Mouse (Mus musculus) heart, postnatal 14 days (tissue): ENCODE measurements around the gene Ugt1a6b. TPM values are rescaled to one million over a fixed set of nuclear protein-coding genes. Genes with fewer than 3 reads are reported as not detected.

Source experiments
- DNase-seq, 2 experiments: peaks; one replicate each; pipeline ENCODE4 v3.0.0; 2021 to 2022
- intact Hi-C: fragments of 180-260 bp; cut with DNase I; formaldehyde crosslinking; loops from one replicate; pipeline ENCODE4 v1.15.1; 2025
- total RNA-seq, 2 experiments: library from RNA; stranded (reverse); gene quantifications; 2 replicates each; pipeline ENCODE4 v1.2.3; 2021

Gene Ugt1a6b
- total RNA-seq, 2 experiments from 2014 or later = 0.34 to 0.96 TPM

GRCm38 (mm10) chr1:88186325-88186935 is 83.4 kb downstream of the Ugt1a6b start:
- intact Hi-C loops = no loop called here
- DNase-seq = no peak

GRCm38 (mm10) chr1:88192136-88192535 is 89.1 kb downstream of the Ugt1a6b start:
- intact Hi-C loops = no loop called here
- no peak for DNase-seq

- no peak for DNase-seq
- intact Hi-C loops = no loop called here
Measured at GRCm38 (mm10) chr1:88195687-88196086, 92.6 kb downstream of the Ugt1a6b start.

- no peak for DNase-seq
- intact Hi-C loops = no loop called here
Measured at GRCm38 (mm10) chr1:88197443-88197842, 94.4 kb downstream of the Ugt1a6b start.

- intact Hi-C loops = no loop called here
- DNase-seq = no peak
Measured at GRCm38 (mm10) chr1:88199996-88200395, 96.9 kb downstream of the Ugt1a6b start.

GRCm38 (mm10) chr1:88200456-88200855 is 97.4 kb downstream of the Ugt1a6b start, which contains the start of gene Ugt1a2:
TSS of gene Ugt1a2 (plus strand) at chr1:88200601.
- intact Hi-C loops = no loop called here
- no peak for DNase-seq

- peak; percentile 72 to 76 for DNase-seq
- intact Hi-C loops = no loop called here
Measured at GRCm38 (mm10) chr1:88205294-88205922, 102.4 kb downstream of the Ugt1a6b start, which contains the start of gene Dnajb3. TSS of gene Dnajb3 (minus strand) at chr1:88205782.

GRCm38 (mm10) chr1:88206843-88207479 is 103.9 kb downstream of the Ugt1a6b start:
- DNase-seq = no peak

GRCm38 (mm10) chr1:88211812-88212211 is 108.8 kb downstream of the Ugt1a6b start, which contains the start of gene Ugt1a1:
TSS of gene Ugt1a1 (plus strand) at chr1:88211959.
- intact Hi-C loops = no loop called here
- DNase-seq = peak in 1 of 2 experiments; percentile 10

More at GRCm38 (mm10) chr1:88206843-88207479, 103.9 kb downstream of the Ugt1a6b start:
- intact Hi-C loops = no loop called here

GRCm38 (mm10) chr1:88212341-88213045 is 109.4 kb downstream of the Ugt1a6b start:
- peak in 1 of 2 experiments; percentile 4 for DNase-seq
- intact Hi-C loops = no loop called here

GRCm38 (mm10) chr1:88213061-88213460 is 110.0 kb downstream of the Ugt1a6b start:
- DNase-seq = no peak

GRCm38 (mm10) chr1:88213766-88214461 is 110.9 kb downstream of the Ugt1a6b start:
- intact Hi-C loops = no loop called here
- peak in 1 of 2 experiments; percentile 4 for DNase-seq

More at GRCm38 (mm10) chr1:88213061-88213460, 110.0 kb downstream of the Ugt1a6b start:
- intact Hi-C loops = no loop called here

- intact Hi-C loops = no loop called here
- DNase-seq = peak in 1 of 2 experiments; percentile 2
Measured at GRCm38 (mm10) chr1:88214462-88214952, 111.5 kb downstream of the Ugt1a6b start.

GRCm38 (mm10) chr1:88215466-88216380 is 112.7 kb downstream of the Ugt1a6b start:
- intact Hi-C loops = no loop called here
- no peak for DNase-seq

- no peak for DNase-seq
- intact Hi-C loops = no loop called here
Measured at GRCm38 (mm10) chr1:88216551-88216950, 113.5 kb downstream of the Ugt1a6b start.

- no peak for DNase-seq
- intact Hi-C loops = no loop called here
Measured at GRCm38 (mm10) chr1:88217144-88217543, 114.1 kb downstream of the Ugt1a6b start.

GRCm38 (mm10) chr1:88217576-88217975 is 114.5 kb downstream of the Ugt1a6b start:
- DNase-seq = no peak
- intact Hi-C loops = no loop called here

- peak; percentile 7 to 11 for DNase-seq
- intact Hi-C loops = no loop called here
Measured at GRCm38 (mm10) chr1:88218051-88218450, 115.0 kb downstream of the Ugt1a6b start.

- intact Hi-C loops = no loop called here
- DNase-seq = no peak
Measured at GRCm38 (mm10) chr1:88218591-88218990, 115.5 kb downstream of the Ugt1a6b start.
